Mouse (Mus musculus): ENCODE measurements around the gene Vmn1r11.
A peak's percentile ranks its signal among the peaks of the same experiment; 100 is the strongest.

The Vmn1r11 gene

GRCm38 (mm10) chr6:57133155-57133554 is at the start of gene Vmn1r11:
Gene Vmn1r11 (plus strand): TSS chr6:57133455.
- no peak for DNase-seq (ENCODE audit: low read depth)

DNA sequence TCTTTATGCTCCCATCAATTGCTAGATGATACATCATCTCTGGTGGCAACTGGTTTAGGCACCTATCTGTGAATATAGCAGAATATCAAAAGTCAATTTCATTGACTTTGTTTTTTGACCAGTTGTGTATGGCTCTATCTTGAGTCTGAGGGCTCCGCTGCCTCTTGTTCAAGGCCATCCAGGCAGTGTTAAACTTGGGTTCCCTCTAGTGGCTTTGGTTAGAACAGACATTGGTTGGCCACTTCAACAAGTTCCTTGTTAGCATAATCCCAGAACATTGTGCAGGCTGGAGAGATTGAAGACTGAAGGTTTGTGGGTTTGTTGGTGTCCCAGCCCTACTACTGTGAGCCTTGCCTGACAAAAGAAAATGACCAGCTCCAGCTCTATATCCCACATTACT is 26.9 kb upstream of the Vmn1r11 start:
- DNase-seq (ENCODE audit: low read depth): peak; percentile 18

DNA sequence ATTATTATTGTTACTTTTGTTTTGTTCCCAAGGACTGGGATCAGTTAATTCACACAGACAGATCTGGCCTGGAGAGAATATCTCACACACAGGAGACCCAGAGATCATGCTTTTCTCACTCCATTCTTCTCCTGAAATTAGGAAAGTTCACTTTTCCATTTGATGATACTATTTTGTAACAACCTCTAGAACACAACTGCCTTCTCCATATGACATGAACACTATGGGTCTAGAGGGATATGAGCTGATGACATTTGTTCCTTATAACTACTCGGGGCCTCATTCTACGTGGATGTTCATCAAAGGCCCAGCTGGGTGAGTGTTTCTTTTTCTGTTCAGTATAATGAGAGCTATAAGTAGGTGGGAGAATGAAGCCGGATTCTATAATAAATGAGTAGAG is 24.1 kb upstream of the Vmn1r11 start, which contains the start of gene Vmn1r10:
Vmn1r10 (plus strand) TSS at position 301 of the 400 bp plus-strand sequence.
- DNase-seq (ENCODE audit: low read depth): no peak

GRCm38 (mm10) chr6:57156619-57157018 is 23.4 kb downstream of the Vmn1r11 start, which contains the start of gene Vmn1r12:
Gene Vmn1r12 (plus strand): TSS chr6:57156919.
- DNase-seq (ENCODE audit: low read depth): no peak
